Mouse (Mus musculus) neural tube, embryonic 15.5 days (tissue): Measurements from ENCODE around the gene Rims4. TPM values are rescaled to one million over a fixed set of nuclear protein-coding genes. Genes with fewer than 3 reads are reported as not detected.

Source experiments
- ATAC-seq: fragments of 200-750 bp; cut with Nextera tagmentation; 2 replicates; pipeline ENCODE4 v1.8.0; 2017; ENCODE audit warnings: mild to moderate bottlenecking, moderate TSS enrichment, moderate library complexity; ENCODE audit not compliant: low FRiP score
- H3K27ac ChIP-seq: fragments of 300-500 bp; sonication (generic); replicated peaks from 2 replicates; pipeline ENCODE4 v1.5.1; 2015; ENCODE audit warnings: mild to moderate bottlenecking, inconsistent platforms
- H3K27me3 ChIP-seq: fragments of 300-500 bp; sonication (generic); replicated peaks from 2 replicates; pipeline ENCODE4 v1.6.1; 2015; ENCODE audit warnings: inconsistent platforms
- H3K36me3 ChIP-seq: fragments of 300-500 bp; sonication (generic); 2 replicates; pipeline ENCODE4 v1.6.1; 2015; ENCODE audit warnings: inconsistent platforms
- H3K4me1 ChIP-seq: fragments of 300-500 bp; sonication (generic); 2 replicates; pipeline ENCODE4 v1.6.1; 2015; ENCODE audit warnings: inconsistent platforms
- H3K4me2 ChIP-seq: fragments of 300-500 bp; sonication (generic); 2 replicates; pipeline ENCODE4 v1.6.1; 2015; ENCODE audit warnings: inconsistent platforms, mild to moderate bottlenecking, moderate library complexity
- H3K4me3 ChIP-seq: fragments of 300-500 bp; sonication (generic); replicated peaks from 2 replicates; pipeline ENCODE4 v1.5.1; 2015; ENCODE audit warnings: mild to moderate bottlenecking, inconsistent platforms
- H3K9ac ChIP-seq: fragments of 300-500 bp; sonication (generic); replicated peaks from 2 replicates; pipeline ENCODE4 v1.6.1; 2015; ENCODE audit warnings: mild to moderate bottlenecking, inconsistent platforms
- H3K9me3 ChIP-seq: fragments of 300-500 bp; sonication (generic); replicated peaks from 2 replicates; pipeline ENCODE4 v1.6.1; 2016; ENCODE audit warnings: inconsistent platforms
- WGBS: fragments of 180-500 bp; shearing (Covaris S2); methylation state at CpG from one replicate; pipeline ENCODE4 v1.1.7; 2015; ENCODE audit warnings: mixed read lengths; 5-methylcytosine and 5-hydroxymethylcytosine counted together
- polyA plus RNA-seq: library from polyadenylated mRNA; unstranded; fragments of >200 nt; fragmentation: Nextera tagmentation; extraction: Ambion mirVana; gene quantifications from 2 replicates; pipeline ENCODE4 v1.2.1, GENCODE M21; 2015

Rims4 gene
- 13.0 and 17.8 TPM in 2 replicates for polyA plus RNA-seq

GRCm38 (mm10) chr2:163918317-163919258, at the start of gene Rims4:
Gene Rims4 (minus strand): TSS chr2:163918683.
- under 1% methylated on average over 52 of the region's 115 CpGs for WGBS
- Histone ChIP-seq H3K36me3 (no peaks in the 10 kb centered on the region), H3K27me3 (peaks cover 26% of the 10 kb centered on the region), H3K4me2 (peak within 1 kb of the TSS; percentile 81), H3K9me3 (no peaks in the 10 kb centered on the region), H3K27ac (peak within 1 kb of the TSS; percentile 63), H3K4me3 (peak within 1 kb of the TSS; percentile 80), H3K4me1 (peaks cover 55% of the 10 kb centered on the region), H3K9ac (peak within 1 kb of the TSS; percentile 84)
- ATAC-seq = peak; percentile 83

- no peaks in the 10 kb centered on the region for H3K9me3 ChIP-seq
- 67% methylated on average over 7 of the region's 7 CpGs for WGBS
These were observed 47.2 kb upstream of the Rims4 start for GRCm38 (mm10) chr2:163965706-163966105.

GRCm38 (mm10) chr2:163964606-163965560, 46.4 kb upstream of the Rims4 start:
- Histone ChIP-seq H3K4me2 (no peak overlapping the region), H3K9ac (no peak overlapping the region), H3K4me1 (peaks cover 5% of the 10 kb centered on the region), H3K9me3 (no peaks in the 10 kb centered on the region), H3K27me3 (peaks cover 3% of the 10 kb centered on the region; the same call in 1 of the 2 replicates), H3K27ac (no peak overlapping the region), H3K36me3 (no peaks in the 10 kb centered on the region), H3K4me3 (no peak overlapping the region)
- 59% methylated on average over 18 of the region's 19 CpGs for WGBS
- ATAC-seq = no peak

More at GRCm38 (mm10) chr2:163965706-163966105, 47.2 kb upstream of the Rims4 start:
- Histone ChIP-seq H3K4me1 (peaks cover 5% of the 10 kb centered on the region), H3K27me3 (peaks cover 3% of the 10 kb centered on the region; the same call in 1 of the 2 replicates), H3K4me3 (no peak overlapping the region), H3K9ac (no peak overlapping the region), H3K36me3 (no peaks in the 10 kb centered on the region), H3K27ac (no peak overlapping the region), H3K4me2 (no peak overlapping the region)
- ATAC-seq = no peak

- Histone ChIP-seq H3K4me3 (no peak overlapping the region), H3K27ac (no peak overlapping the region), H3K27me3 (peaks cover 7% of the 10 kb centered on the region; the same call in 1 of the 2 replicates), H3K9ac (no peak overlapping the region), H3K4me2 (no peak overlapping the region), H3K36me3 (no peaks in the 10 kb centered on the region), H3K9me3 (no peaks in the 10 kb centered on the region; the same call in 1 of the 2 replicates), H3K4me1 (no peaks in the 10 kb centered on the region)
- no peak for ATAC-seq
- 34% methylated on average over 7 of the region's 7 CpGs for WGBS
These were observed 35.3 kb upstream of the Rims4 start for GRCm38 (mm10) chr2:163953622-163954310.

GRCm38 (mm10) chr2:163951770-163952169, 33.3 kb upstream of the Rims4 start:
- Histone ChIP-seq H3K4me1 (no peaks in the 10 kb centered on the region), H3K4me3 (no peak overlapping the region), H3K9me3 (no peaks in the 10 kb centered on the region), H3K27ac (no peak overlapping the region), H3K4me2 (no peak overlapping the region), H3K36me3 (no peaks in the 10 kb centered on the region), H3K27me3 (peaks cover 7% of the 10 kb centered on the region; the same call in 1 of the 2 replicates), H3K9ac (no peak overlapping the region)
- ATAC-seq = no peak; the same call in 1 of the 2 replicates
- 22% methylated on average over 4 of the region's 4 CpGs for WGBS

- H3K9ac ChIP-seq = no peak overlapping the region
- H3K4me2 ChIP-seq = no peak overlapping the region
- no peak overlapping the region for H3K27ac ChIP-seq
- no peak for ATAC-seq
- H3K27me3 ChIP-seq = peaks cover 7% of the 10 kb centered on the region; the same call in 1 of the 2 replicates
- no peaks in the 10 kb centered on the region for H3K4me1 ChIP-seq
- 71% methylated on average over 7 of the region's 7 CpGs for WGBS
- H3K36me3 ChIP-seq = no peaks in the 10 kb centered on the region
- no peaks in the 10 kb centered on the region for H3K9me3 ChIP-seq
- no peak overlapping the region for H3K4me3 ChIP-seq
These were observed 29.5 kb upstream of the Rims4 start for GRCm38 (mm10) chr2:163947976-163948375.

- Histone ChIP-seq H3K27ac (no peak overlapping the region), H3K27me3 (peaks cover 7% of the 10 kb centered on the region; the same call in 1 of the 2 replicates), H3K9me3 (no peaks in the 10 kb centered on the region), H3K9ac (no peak overlapping the region), H3K36me3 (no peaks in the 10 kb centered on the region), H3K4me1 (no peaks in the 10 kb centered on the region), H3K4me3 (no peak overlapping the region), H3K4me2 (no peak overlapping the region)
- 80% methylated on average over 15 of the region's 15 CpGs for WGBS
- no peak for ATAC-seq
These were observed 27.7 kb upstream of the Rims4 start for GRCm38 (mm10) chr2:163946221-163946620.

GRCm38 (mm10) chr2:163944511-163944910, 26.0 kb upstream of the Rims4 start:
- 84% methylated on average over 8 of the region's 8 CpGs for WGBS
- no peak overlapping the region for H3K27ac ChIP-seq
- H3K4me3 ChIP-seq = no peak overlapping the region
- ATAC-seq = no peak
- H3K4me2 ChIP-seq = no peak overlapping the region
- no peak overlapping the region for H3K9ac ChIP-seq
- H3K4me1 ChIP-seq = no peaks in the 10 kb centered on the region
- H3K9me3 ChIP-seq = no peaks in the 10 kb centered on the region
- H3K36me3 ChIP-seq = no peaks in the 10 kb centered on the region
- no peaks in the 10 kb centered on the region; the same call in 1 of the 2 replicates for H3K27me3 ChIP-seq

- H3K27ac ChIP-seq = no peak overlapping the region
- H3K9ac ChIP-seq = no peak overlapping the region
- H3K4me2 ChIP-seq = no peak overlapping the region
- no peak overlapping the region for H3K4me3 ChIP-seq
- H3K9me3 ChIP-seq = no peaks in the 10 kb centered on the region
- ATAC-seq = no peak
- H3K36me3 ChIP-seq = no peaks in the 10 kb centered on the region
- 82% methylated on average over 6 of the region's 6 CpGs for WGBS
- H3K27me3 ChIP-seq = no peaks in the 10 kb centered on the region
- no peaks in the 10 kb centered on the region for H3K4me1 ChIP-seq
These were observed 24.6 kb upstream of the Rims4 start for GRCm38 (mm10) chr2:163943056-163943455.

GRCm38 (mm10) chr2:163939522-163939921, 21.0 kb upstream of the Rims4 start:
- H3K36me3 ChIP-seq = no peaks in the 10 kb centered on the region
- no peaks in the 10 kb centered on the region for H3K9me3 ChIP-seq
- H3K27ac ChIP-seq = no peak overlapping the region
- ATAC-seq = no peak
- H3K4me2 ChIP-seq = no peak overlapping the region
- H3K4me3 ChIP-seq = no peak overlapping the region
- no peak overlapping the region for H3K9ac ChIP-seq
- H3K4me1 ChIP-seq = no peaks in the 10 kb centered on the region
- H3K27me3 ChIP-seq = no peaks in the 10 kb centered on the region
- WGBS = 47% methylated on average over 8 of the region's 8 CpGs

- ATAC-seq = no peak
- Histone ChIP-seq H3K4me2 (no peak overlapping the region), H3K27me3 (no peaks in the 10 kb centered on the region), H3K36me3 (no peaks in the 10 kb centered on the region), H3K4me3 (no peak overlapping the region), H3K9ac (no peak overlapping the region), H3K9me3 (no peaks in the 10 kb centered on the region), H3K27ac (no peak overlapping the region), H3K4me1 (no peaks in the 10 kb centered on the region)
- 52% methylated on average over 7 of the region's 7 CpGs for WGBS
These were observed 13.7 kb upstream of the Rims4 start for GRCm38 (mm10) chr2:163932151-163932550.
